Mouse (Mus musculus) adrenal gland, postnatal 25 days (tissue): ENCODE measurements around the gene Plet1. TPM values are rescaled to one million over a fixed set of nuclear protein-coding genes. Genes with fewer than 3 reads are reported as not detected.

Experiments
- DNase-seq: peaks from one replicate; pipeline ENCODE4 v3.0.0; 2021; ENCODE audit warnings: mixed read lengths
- total RNA-seq: library from RNA; stranded (reverse); gene quantifications from 2 replicates; pipeline ENCODE4 v1.2.3, GENCODE M21; 2021

The Plet1 gene
- total RNA-seq, 1 experiment from 2014 or later: 0.18 TPM

DNA sequence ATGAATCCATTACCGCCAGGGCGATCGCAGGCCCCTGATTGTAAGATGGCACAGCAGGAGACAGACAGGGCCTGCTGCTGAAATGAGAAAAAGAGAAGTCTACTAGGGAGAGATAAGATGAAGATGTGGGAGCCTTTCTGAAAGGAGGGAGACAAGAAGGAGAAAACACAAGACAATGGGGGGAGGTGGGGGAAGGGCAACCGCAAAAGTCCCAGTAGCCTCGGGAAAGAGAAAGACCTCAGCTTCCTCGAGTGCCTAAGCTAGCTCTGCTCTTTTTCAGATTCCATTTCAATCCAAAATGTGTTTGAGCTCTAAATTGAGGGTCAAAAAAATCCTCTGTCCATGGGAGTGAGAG lies 1.8 kb downstream of the Plet1 start:
- DNase-seq: no peak

DNA sequence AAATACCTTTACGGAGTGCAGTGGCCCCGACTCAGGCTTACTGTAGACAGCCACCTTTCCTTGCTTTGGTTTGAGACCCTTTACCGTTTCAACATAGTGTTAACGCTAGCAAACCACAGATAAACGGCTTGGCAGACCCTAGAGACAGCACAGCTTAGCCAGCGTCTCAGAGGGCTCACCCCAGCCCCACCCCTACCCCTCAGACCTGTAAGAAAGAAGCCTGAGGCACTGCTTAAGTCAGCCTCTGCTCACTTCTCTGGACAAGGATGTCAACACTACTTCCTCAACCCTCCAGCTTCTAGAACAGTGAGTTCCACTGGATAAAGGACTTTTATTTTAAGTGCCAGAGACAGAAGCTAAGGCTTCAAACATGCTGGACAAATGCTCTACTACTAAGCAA lies 2.2 kb downstream of the Plet1 start:
- no peak for DNase-seq

DNA sequence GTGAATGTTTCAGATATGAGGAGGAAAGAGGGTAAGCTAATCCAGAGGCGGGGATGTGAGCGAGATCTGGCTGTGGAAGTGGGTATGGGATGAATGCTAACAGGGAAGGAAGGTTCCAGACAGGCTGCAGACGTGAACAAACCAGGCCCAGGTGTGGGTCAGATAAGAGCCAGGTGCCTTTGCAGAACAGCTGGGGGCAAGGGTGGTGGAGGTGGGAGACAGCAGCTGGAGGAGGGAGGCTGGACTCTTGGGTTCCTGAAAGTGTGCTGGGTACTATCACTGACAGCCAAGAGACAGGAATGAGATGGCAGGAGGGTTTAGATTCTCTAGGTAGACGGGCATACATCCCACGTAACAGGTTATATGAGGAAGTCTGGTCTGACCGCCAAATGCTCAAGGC lies 2.8 kb downstream of the Plet1 start:
- DNase-seq: no peak

DNA sequence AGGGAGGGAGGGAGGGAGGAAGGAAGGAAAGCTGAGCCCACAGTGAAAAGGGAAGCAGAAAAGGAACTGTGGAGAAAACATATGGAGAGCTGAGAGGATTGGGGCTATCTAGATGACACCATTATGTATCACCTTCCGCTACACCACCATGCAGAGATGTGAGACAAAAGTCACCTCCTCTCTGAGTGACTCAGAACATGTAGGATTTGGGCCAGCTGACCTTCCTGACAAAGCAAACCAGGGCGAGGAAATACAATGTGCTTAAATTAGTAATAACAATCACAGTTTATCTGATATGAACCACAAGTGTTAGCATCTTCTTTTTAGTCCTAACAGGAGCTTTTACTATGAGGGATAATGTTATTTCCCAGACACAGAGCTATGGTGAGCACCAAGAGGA lies 3.2 kb downstream of the Plet1 start:
- no peak for DNase-seq

DNA sequence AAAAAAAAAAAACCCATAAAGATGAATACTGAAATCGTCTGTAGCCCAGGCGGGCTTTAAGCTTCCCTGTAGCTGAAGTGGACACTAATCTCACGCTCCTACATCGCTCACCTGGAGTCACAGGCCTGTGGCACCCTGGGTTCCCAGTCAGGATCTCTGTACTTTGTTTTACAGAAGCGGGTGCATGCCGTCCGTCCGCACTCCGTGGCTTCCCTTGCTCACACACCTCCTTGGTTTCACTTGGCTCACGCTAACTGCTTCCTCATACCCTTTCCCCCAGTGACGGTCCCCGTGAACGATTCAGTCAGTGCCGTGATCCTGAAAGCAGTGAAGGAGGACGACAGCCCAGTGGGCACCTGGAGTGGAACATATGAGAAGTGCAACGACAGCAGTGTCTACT lies 4.5 kb downstream of the Plet1 start:
- DNase-seq: no peak

DNA sequence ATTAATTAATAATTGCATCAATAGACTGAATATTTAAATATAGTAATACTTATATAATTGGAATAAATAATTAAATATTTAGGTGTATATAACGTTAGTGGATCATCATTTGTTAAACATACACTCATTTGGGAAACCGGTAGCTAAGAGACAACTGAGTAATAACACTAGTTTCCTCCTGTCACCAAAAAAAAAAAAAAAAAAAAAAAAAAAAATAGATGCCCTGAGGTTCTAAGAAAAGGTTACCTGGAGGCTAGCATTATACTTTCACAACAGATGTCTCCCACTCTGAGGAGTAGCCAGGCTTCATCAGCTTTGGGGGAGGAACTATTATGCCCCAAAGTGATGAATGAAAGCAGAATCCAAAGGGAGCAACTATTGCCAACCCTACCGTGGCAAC lies 5.5 kb downstream of the Plet1 start:
- DNase-seq: no peak

DNA sequence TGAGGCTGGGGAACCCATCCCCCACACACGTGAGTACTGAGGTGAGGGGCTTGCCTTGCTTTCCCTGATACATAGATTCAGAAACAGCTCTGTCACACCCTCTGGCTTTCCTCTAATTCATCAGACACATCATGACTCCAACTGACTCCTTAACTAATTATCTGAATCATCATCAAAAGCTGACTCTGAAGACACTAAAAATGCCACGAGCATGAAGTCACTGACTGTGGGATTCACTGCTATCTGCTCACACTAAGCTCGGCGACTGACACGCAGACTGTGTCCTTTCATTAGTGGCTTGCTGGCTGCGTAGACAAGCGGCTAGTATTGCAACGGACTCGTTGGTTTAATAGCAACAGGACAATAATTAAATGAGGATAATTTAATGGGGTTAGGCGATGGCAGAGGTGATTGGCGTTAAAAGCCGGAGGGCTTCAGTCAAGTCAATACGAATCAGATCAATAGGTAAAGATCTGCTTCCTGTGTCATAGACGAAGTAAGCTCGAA lies 6.2 kb downstream of the Plet1 start:
- DNase-seq: no peak

DNA sequence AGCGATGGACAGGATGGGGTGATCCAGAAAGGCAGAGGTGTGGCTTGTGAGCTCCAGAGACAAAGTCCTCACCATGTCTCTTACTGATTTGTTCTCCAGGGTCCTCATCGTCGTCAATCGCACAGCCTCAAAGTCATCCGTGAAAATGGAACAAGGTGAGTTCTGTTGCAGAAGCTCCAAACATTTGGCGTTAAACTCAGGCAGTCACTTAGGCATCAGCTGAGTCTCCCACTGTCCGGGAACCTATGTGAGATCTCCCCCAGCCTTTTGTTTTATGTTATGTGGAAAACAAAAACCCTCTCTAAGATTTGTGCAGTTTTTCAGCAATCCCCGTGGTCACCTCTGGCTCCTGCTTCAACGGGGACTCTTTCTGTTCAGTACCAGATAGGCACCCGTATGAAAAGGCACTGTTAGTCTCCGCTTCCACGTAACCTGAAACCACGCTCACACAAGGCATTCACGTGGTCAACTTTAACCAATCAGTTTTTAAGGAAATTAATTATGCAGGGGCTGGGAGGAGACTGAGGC lies 6.7 kb downstream of the Plet1 start:
- DNase-seq: no peak

DNA sequence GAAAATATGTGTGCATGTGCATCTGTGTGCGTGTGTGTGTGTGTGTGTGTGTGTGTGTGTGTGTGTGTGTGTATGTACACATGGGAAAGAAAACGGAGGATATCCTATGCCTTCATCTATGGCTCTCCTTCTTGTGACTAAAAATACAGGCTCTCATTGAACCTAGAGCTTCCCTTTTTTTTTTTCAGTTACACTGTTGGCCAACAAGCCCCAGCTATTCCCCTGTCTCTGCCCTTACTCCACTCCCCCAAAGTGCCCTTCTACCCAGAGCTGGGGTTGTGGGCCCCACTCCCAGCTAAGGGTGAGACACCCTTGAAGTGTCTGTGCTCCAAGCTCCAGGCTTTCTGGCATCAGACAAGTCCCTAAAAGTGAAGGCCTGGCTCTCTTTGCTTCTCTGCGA lies 8.6 kb downstream of the Plet1 start:
- no peak for DNase-seq

DNA sequence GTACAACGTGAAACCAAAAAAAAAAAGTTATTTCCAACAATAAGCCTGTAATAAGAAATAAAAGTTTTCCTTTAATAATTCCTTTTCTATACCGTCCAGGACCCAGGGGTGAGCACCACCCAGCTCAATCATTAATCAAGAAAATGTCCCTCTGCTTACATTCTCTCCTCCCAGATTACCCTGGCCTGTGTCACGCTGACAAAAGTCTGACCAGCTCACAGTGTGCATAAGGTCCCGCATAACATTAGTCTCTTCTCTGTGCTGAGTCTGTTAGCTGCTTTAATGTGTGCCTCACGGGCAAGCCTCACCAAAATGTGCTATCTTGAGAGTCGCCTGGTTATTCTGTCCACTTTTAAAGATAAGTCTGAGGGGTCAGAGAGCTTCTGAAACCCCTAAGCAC lies 11.1 kb downstream of the Plet1 start:
- DNase-seq: no peak

DNA sequence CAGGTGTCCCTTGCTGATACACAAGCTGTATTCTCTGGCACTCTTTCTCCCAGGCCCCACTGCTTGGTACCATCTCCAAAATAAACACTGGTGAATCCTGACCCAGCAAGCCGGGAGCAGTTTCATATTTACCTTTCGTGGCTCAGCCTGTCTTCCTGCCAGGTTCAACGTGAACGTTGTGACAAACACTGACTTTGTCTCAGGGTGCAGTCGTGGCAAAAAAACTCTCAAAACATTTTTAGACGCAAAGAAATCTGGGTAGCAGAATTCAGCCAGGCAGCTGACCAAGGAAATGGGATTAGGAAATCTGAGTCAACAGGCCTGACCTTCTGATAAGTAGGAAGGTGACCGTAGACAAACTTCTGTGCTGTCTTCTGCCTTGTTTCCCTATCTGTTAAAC lies 13.2 kb downstream of the Plet1 start:
- no peak for DNase-seq

DNA sequence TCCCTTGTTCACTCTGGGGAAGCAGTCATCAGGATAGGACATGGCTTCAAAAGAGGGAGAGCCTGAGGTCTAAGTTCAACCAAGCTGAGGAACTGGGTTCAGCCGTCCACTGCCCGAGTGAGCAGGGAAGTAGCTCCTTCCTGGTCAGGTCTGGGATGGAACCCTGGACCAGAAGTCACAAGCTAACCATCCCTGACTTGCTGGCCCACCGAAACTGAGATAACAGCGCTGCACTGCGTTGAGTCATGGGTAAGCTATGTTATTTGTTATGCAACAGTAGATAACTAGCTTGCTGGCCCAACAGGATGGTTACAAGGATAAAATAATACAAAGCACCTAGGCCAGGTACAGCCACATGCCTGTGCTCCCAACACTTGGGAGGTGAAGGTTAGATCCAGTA lies 21.1 kb downstream of the Plet1 start:
- DNase-seq: no peak

DNA sequence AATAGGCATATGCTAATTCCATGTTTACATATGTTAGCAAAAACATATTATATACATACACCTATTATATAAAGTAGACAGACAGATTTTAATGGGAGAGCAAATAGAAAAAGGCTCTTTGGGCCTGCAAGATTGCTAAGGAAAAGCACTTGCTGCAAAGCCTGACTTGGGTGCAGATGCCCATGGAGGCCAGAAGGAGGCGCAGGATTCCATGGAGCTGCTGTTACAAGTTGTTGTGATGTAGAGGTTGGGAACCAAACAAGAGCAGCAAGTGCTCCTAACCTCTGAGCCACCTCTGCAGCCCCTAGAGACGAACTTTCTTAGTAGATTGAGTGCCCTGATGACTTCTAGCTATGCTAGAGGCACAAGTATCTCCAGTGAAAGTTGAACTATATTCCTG lies 24.5 kb downstream of the Plet1 start:
- no peak for DNase-seq

DNA sequence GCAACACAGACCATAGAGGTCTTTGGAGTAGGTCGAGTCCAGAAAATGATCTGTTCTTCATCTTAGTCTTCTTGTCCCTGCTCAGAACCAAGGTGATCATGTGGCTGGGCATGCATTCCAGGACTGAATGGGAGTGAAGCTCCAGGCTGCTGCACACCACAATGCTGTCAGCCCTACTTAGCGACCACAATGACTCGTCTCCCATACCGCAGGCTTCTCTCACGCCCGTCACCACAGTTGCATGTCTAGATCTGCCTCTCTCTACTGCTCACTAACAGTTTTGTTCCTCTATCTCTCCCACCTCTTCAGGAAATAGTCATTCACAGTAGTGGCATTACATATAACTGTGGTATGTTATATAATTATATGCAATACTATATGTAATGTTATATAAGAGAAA lies 26.4 kb downstream of the Plet1 start:
- DNase-seq: no peak

DNA sequence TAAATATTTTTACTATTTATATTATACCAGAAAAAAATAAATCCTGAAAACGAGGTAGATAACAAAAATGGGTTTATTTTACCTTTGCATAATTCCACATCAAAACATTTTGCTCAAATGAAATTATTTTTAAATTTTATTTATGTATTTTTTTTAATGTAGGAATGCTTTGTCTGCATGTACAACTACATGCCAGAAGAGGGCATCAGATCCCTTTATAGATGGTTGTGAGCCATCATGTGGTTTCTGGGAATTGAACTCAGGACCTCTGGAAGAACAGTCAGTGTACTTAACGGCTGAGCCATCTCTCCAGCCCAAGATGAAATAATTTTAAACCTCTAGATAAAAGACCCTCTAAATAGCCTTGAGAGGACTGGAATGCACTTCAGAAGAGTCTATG lies 27.2 kb downstream of the Plet1 start:
- DNase-seq: no peak

DNA sequence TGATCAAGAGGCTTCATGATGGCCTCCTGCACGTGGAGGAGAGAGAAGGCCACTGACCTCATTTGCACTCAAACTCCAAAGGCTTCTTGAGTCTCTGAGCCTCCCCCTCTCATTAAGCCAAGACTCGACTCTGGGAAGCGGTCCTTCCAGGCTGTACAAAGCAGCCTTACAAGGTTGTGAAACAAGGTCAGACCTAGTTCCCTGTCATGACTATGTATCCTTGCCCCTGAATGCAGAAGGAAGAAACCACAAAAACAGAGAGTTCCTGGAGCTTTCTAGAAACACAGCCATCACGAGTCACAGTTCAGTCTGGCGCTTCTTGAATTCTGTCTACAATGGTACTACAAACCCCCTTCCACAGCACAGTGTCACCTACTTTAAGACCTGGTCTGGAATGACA lies 28.2 kb downstream of the Plet1 start:
- no peak for DNase-seq

DNA sequence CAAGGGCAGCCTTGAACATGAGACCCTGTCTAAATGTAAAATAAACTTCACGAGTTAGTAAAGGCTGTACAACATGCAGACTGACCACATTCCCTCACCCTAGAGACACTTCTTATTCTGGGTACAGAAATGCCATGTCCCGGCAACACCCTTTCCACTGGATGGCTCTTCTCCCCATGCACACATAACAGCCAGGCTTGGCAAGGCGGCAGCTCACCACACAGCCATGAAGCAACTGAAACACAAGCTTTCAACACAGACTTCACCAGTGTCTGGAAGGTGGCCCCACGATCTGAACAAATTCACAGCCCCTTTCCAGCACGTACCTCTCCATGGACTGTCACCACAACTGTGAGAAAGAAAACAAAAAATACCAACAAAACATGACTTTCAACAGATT lies 30.6 kb downstream of the Plet1 start:
- no peak for DNase-seq

DNA sequence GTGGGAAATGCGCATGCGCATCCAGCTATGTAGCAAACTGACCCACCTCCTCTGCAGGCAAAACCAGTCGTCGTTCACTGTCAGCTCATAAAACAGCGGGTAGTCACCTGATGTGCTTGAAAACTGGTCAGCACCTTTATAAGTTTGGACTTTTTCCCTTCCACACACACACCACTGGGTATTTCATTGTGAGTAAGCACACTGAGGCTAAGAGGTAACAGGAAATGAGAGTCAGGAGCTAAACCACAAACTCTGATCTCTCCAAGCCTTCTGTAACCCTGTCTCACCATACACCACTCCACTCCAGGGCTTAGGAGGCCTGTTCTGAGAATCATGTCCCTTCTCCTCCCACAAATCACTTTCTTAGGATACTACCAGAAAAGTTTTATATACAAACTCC lies 31.3 kb downstream of the Plet1 start:
- no peak for DNase-seq

DNA sequence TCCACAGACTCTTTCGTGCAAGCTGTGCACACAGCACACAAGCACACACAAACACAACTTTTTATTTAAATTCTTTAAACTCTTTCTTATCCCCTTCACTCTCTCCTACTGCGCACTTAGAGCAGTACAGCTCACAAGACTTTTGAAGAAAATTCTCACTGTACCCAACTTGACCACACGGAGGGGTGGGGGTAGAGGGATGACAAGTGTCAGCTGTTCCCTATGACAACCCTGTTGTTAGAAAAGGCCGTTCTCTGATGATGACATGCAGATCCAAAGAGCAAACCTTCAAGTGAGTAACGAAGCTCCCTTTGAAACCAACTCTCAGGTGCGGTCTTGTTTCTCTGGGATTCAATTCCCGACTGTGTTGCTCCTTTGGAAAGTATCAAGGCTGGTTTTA lies 33.5 kb downstream of the Plet1 start:
- DNase-seq: no peak

DNA sequence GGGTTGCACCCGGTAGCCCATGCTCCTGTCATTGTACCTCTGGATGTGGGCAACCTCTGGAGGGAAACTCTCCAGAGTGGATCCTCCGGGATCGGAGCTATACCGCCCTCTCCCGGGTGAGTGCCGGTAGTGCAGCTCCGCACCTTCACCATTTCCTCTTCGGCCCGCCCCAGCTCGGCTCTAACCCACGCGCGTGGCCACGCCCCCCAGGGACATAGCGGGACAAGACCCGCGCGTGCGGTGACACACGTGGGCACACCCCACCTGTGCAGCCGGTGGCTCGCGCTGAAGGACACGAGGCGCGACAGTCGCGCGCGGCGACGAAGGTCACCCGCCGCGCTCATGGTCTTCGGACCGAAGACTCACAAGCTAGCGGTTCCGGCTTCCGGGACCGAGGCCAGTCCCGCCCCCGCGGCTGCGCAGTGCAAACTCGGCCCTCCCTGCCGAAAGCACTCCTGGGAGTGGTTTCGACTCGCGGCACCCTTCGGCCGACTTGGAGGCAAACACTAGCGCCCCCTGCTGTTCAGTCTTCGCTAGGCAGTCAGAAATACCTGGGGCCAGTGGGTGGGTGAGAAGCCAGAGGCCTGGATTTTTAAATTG lies 34.1 kb downstream of the Plet1 start, which contains the start of gene Pts:
Pts (minus strand) TSS at position 432 of the 600 bp plus-strand sequence.
- DNase-seq: peak; percentile 98

DNA sequence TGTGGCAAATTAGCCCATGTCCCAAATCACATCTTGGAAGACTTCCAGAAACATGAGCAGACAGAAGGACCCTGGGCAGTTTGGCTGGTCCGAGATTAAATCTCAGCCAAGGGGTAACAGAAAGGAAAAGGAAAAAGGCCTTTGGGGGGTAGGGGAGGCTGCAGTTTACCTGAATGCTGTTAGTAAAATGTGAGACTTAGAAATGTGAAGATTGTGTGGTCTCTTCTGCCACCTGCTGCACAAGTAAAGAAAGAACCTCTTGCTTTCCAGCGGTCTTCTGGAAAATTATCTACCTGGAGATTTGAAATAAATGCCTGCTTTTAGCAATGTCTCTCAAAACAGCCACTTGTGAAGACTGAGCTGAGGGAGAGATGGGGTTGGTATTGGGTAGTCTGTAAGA lies 36.6 kb downstream of the Plet1 start:
- no peak for DNase-seq

DNA sequence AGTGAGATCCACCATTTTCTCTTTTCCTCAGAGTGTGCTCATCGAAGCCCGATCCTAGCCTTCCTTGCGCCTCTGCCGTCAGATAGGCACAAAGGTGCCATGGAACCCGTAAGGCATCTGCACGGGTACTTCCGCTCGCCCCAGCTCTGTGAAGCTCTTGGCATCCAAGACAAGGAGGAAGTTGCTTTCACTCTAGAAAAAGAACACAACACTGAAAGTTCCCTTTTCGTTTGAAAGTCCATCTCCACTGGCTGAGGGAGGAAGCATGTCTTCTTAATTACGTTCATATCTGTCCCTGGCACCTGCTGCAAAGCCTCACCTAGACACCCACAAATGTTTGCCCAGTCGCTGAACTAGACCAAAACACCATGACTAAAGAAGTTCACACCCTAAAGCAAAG lies 39.0 kb downstream of the Plet1 start:
- DNase-seq: no peak

DNA sequence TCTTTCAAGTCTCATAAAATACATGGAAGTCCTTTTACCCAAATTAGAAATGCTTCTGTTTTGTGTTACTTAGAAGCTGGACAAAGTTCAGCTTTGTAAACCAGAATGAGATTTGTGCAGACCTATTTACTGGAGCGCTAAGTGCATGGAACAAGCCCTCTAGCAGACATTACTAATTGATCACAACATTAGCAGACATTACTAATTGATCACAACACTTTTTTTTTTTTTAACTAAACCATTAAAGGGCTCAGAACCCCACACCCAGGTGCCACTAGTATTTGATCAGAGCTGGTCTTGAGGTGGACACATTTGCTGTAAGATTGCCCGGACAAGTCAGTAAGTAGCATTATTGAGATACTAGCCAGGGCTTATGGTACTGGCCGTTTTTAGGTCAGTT lies 39.5 kb downstream of the Plet1 start:
- DNase-seq: no peak

DNA sequence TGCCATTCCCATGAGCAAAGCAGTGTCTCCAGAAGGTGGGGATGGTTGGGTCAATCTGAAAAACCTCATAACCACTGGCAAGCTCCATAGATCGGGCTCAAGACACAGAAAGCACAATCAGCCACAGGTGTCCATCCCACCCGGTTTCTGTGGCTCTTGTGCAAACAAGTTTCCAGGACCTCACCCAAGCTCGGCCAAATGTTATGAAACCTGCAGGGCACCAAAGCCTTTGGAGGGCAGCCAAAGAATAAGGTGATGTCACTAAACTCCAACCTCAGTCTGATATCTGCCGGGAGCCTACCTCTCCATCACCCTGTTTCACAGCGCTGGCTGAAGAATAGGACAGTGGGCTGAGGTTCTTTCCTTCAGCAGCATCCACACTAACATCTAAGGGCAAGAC lies 41.6 kb downstream of the Plet1 start:
- no peak for DNase-seq

DNA sequence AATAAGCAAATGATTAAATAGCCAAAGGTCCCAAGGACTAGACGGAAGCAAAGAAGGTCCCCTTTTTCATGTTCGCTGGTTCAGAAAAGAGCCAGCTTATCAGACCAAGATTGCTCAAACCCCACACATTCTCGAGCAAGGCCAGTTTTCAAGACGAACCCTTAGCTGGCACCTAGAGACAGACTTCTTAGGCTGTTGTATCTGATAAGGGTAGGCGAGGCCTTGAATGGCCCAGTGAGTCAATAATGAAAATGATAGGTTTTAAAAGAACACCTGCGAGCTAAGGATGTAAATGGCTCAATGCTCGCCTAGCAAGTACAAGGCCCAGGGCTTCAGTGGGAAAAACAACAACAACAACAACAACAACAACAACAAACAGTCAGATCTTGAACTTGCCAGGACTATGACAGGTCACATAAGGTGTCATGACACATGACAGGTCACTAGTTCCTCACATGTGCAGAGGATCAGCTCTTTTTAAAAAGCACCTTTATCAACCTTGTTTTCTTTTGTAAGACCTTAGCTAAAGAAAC lies 42.3 kb downstream of the Plet1 start:
- no peak for DNase-seq
